In genomic region chr7:136014706-136015105, GRCm38 (mm10) we compare ENCODE assay signal across 10 mouse cellular contexts.
"Had no signal": no experiment of that assay in that cellular context is flagged by ENCODE, and none has a peak within 500 bp of the region (broad histone marks: within the 10 kb centered on the region; RNA-seq: fewer than 3 reads in every experiment).

No protein-coding gene starts in this region.

- H3K4me1 ChIP-seq: limb, embryonic 13.5 days had no signal

- H3K4me2 ChIP-seq: limb, embryonic 13.5 days; neural tube, embryonic 15.5 days had no signal

- H3K27me3 ChIP-seq: neural tube, embryonic 15.5 days had no signal

- DNase-seq: kidney, adult 11 months; kidney, postnatal 10 days; kidney, postnatal 4 days; left cerebral cortex, postnatal 4 days; lung, adult 18-20 months; midbrain, embryonic 14.5 days had no signal

- H3K36me3 ChIP-seq: limb, embryonic 13.5 days; neural tube, embryonic 15.5 days had no signal

- H3K27ac ChIP-seq: layer of hippocampus, adult 2 months; limb, embryonic 13.5 days; liver, embryonic 14.5 days; neural tube, embryonic 15.5 days had no signal

- H3K4me3 ChIP-seq: layer of hippocampus, adult 2 months; limb, embryonic 13.5 days; neural tube, embryonic 15.5 days had no signal

- H3K9me3 ChIP-seq: neural tube, embryonic 15.5 days had no signal

- H3K9ac ChIP-seq: limb, embryonic 13.5 days; liver, embryonic 14.5 days; neural tube, embryonic 15.5 days had no signal
